Mouse (Mus musculus): ENCODE data around the gene Fam50b. TPM values are rescaled to one million over a fixed set of nuclear protein-coding genes. Genes with fewer than 3 reads are reported as not detected.

Fam50b gene
- polyA plus RNA-seq (2015; fragmentation: Nextera tagmentation; extraction: Ambion mirVana), result not detected in 2 replicates

DNA sequence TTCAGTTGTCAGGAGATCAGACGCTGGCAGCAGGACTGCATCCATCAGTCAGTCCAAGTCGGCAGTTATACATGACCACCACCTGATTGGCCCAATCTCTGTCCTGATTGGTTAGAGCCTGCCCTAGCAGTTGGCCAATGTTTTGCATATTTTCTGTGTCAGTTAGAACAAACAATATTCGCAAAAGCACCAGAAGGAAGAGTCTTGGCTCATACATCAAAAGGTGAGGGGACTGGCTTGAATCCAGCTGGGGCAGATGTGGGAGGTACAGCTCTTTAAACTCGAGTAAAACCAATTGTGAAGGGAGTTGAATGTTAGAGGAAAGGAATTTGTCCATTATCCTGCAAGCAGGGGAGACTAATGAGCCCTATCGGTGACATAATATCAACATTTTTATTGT, at the start of gene Fam50b:
Gene Fam50b, plus strand, starts transcription at position 165 of the 400 bp plus-strand sequence.

Other genes with a start within 250 kb of the Fam50b start
- gene Pxdc1, start 81.4 kb upstream of the Fam50b start, polyA plus RNA-seq (2015; fragmentation: Nextera tagmentation; extraction: Ambion mirVana), result 4.8 and 5.6 TPM in 2 replicates
- gene Prpf4b, start 140.5 kb downstream of the Fam50b start, polyA plus RNA-seq (2015; fragmentation: Nextera tagmentation; extraction: Ambion mirVana), result 66.0 and 67.7 TPM in 2 replicates
- 0.59 and 0.68 TPM in 2 replicates for gene Fam217a, start 189.5 kb downstream of the Fam50b start, polyA plus RNA-seq (2015; fragmentation: Nextera tagmentation; extraction: Ambion mirVana)
- not detected in 2 replicates for gene 4933417A18Rik, start 189.6 kb downstream of the Fam50b start, polyA plus RNA-seq (2015; fragmentation: Nextera tagmentation; extraction: Ambion mirVana)
- gene Eci3, start 229.0 kb downstream of the Fam50b start, polyA plus RNA-seq (2015; fragmentation: Nextera tagmentation; extraction: Ambion mirVana), result 0.30 and 0.33 TPM in 2 replicates

All from spleen, postnatal 0 days (tissue).